Mouse (Mus musculus): ENCODE results near the gene Gm21560.
"Not testable (repeated sequence)": the region's sequence is repeated elsewhere in the genome, so short reads cannot be mapped to it uniquely, and the experiment has no call there.

The Gm21560 gene

DNA sequence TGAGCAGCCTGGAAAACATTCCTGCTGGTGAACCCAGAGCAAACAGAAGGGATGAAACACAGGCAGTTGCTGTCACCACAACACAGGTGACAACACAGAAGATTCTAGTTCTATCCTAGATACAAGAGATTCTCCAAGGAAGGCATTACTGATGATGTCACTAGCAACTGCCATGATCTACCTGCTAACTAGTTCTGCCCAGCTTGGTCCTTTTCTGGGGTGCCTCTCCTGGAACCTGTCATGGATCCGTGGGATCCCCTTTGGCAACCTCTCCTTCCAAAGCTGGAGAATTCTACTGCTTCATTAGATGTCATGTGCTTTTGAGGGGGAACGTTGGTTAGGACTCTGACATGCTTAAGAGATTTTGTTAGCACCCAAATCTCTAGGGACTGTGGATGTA lies at the start of gene Gm21560:
Gene Gm21560, minus strand, starts transcription at position 101 of the 400 bp plus-strand sequence.
- not testable (repeated sequence) for DNase-seq

DNA sequence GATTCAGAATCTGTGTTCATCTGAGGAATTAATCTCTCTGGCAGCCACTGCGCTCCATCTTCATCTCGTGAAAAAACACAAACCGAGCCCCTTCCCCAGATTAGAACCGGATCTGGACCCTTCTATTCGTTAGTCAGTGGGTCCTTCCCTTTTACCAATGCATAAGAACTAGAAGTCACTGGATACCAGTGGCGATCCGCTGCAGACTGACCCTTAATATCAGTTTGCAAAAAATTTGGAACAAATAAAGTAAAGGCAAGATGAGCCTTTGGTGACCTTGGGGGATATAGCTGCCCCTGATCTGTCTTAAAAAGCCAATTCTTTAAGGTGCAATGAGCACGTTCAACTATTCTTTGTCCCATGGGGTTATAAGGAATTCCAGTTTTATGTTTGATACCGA lies 55.6 kb downstream of the Gm21560 start:
- DNase-seq: not testable (repeated sequence)

DNA sequence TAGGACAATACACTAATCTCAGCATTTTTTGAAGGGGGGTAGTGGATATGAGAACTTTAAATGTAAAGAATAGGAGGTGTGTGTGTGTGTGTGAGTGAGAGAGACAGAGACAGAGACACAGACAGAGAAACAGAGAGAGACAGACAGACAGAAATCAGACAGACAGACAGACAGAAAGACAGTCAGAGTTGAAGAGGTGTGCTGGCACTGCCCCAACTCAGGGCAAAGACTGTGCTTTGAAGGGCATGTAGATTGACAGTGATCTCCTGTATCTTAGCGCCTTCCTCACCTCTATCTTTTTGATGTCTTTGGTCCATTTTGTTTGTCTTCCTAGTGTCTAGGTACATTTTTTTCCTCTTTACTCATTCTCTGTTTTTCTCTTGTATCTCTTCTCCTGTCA lies 58.0 kb downstream of the Gm21560 start:
- not testable (repeated sequence) for DNase-seq
